Mouse (Mus musculus) frontal cortex, postnatal 14 days (tissue): ENCODE results near the gene Flt1.
A peak's percentile ranks its signal among the peaks of the same experiment; 100 is the strongest.
"Not testable (repeated sequence)": the region's sequence is repeated elsewhere in the genome, so short reads cannot be mapped to it uniquely, and the experiment has no call there.

Source experiments
- DNase-seq, 2 experiments: peaks; one replicate each; pipeline ENCODE4 v3.0.0; 2022; ENCODE audit warnings: low spot score in 2 of 2

The Flt1 gene

GRCm38 (mm10) chr5:147614659-147615058 lies 111.2 kb downstream of the Flt1 start:
- no peak for DNase-seq

- DNase-seq, result not testable (repeated sequence)
Measured at GRCm38 (mm10) chr5:147611348-147611747, 114.5 kb downstream of the Flt1 start.

GRCm38 (mm10) chr5:147607256-147607975 lies 118.4 kb downstream of the Flt1 start:
- DNase-seq, result no peak

- DNase-seq, result no peak
Measured at GRCm38 (mm10) chr5:147606751-147607150, 119.1 kb downstream of the Flt1 start.

- DNase-seq, result no peak
Measured at GRCm38 (mm10) chr5:147601460-147602360, 124.1 kb downstream of the Flt1 start.

- no peak for DNase-seq
Measured at GRCm38 (mm10) chr5:147597825-147598224, 128.0 kb downstream of the Flt1 start.

- no peak for DNase-seq
Measured at GRCm38 (mm10) chr5:147589814-147590213, 136.0 kb downstream of the Flt1 start.

- DNase-seq, result no peak
Measured at GRCm38 (mm10) chr5:147585070-147585469, 140.7 kb downstream of the Flt1 start.

GRCm38 (mm10) chr5:147584648-147585047 lies 141.2 kb downstream of the Flt1 start:
- DNase-seq, result no peak

- peak; percentile 21 to 76 for DNase-seq
Measured at GRCm38 (mm10) chr5:147583702-147584298, 142.0 kb downstream of the Flt1 start.

- no peak for DNase-seq
Measured at GRCm38 (mm10) chr5:147580181-147580580, 145.6 kb downstream of the Flt1 start.

- DNase-seq, result no peak
Measured at GRCm38 (mm10) chr5:147579691-147580090, 146.1 kb downstream of the Flt1 start.

GRCm38 (mm10) chr5:147579148-147579547 lies 146.7 kb downstream of the Flt1 start:
- DNase-seq, result no peak

GRCm38 (mm10) chr5:147577003-147577402 lies 148.8 kb downstream of the Flt1 start:
- no peak for DNase-seq

GRCm38 (mm10) chr5:147574517-147574916 lies 151.3 kb downstream of the Flt1 start:
- DNase-seq, result no peak

- DNase-seq, result no peak
Measured at GRCm38 (mm10) chr5:147573555-147573954, 152.3 kb downstream of the Flt1 start.

GRCm38 (mm10) chr5:147572695-147573094 lies 153.1 kb downstream of the Flt1 start:
- no peak for DNase-seq

- no peak for DNase-seq
Measured at GRCm38 (mm10) chr5:147566335-147566734, 159.5 kb downstream of the Flt1 start.

GRCm38 (mm10) chr5:147565444-147565843 lies 160.4 kb downstream of the Flt1 start:
- no peak for DNase-seq

GRCm38 (mm10) chr5:147564140-147564590 lies 161.6 kb downstream of the Flt1 start:
- DNase-seq, result no peak

GRCm38 (mm10) chr5:147563511-147564139 lies 162.2 kb downstream of the Flt1 start:
- DNase-seq, result no peak

- not testable (repeated sequence) for DNase-seq
Measured at GRCm38 (mm10) chr5:147557641-147558040, 168.2 kb downstream of the Flt1 start.
